Mouse (Mus musculus): ENCODE results near the gene Hoxa5. TPM values are rescaled to one million over a fixed set of nuclear protein-coding genes. Genes with fewer than 3 reads are reported as not detected.

Hoxa5 gene
- polyA plus RNA-seq, 1 experiment from 2014 or later = not detected

GRCm38 (mm10) chr6:52178918-52179665 lies 25.3 kb downstream of the Hoxa5 start:
- no peak for DNase-seq (ENCODE audit: low spot score)
- no peaks in the 10 kb centered on the region for H3K36me3 ChIP-seq
- no peaks in the 10 kb centered on the region for H3K9me3 ChIP-seq (replicated peaks)
- peaks cover 8% of the 10 kb centered on the region for H3K4me1 ChIP-seq
- WGBS = 4% methylated on average over 4 of the region's 4 CpGs
- H3K27me3 ChIP-seq (ENCODE audit: low read depth, poor library complexity, severe bottlenecking) = peaks cover 100% of the 10 kb centered on the region
- no peak overlapping the region for H3K4me3 ChIP-seq
- no peak overlapping the region for H3K27ac ChIP-seq (replicated peaks)

- no peak overlapping the region for H3K27ac ChIP-seq (replicated peaks)
- H3K36me3 ChIP-seq = no peaks in the 10 kb centered on the region
- H3K4me1 ChIP-seq = peaks cover 9% of the 10 kb centered on the region
- H3K27me3 ChIP-seq (ENCODE audit: low read depth, poor library complexity, severe bottlenecking) = peaks cover 100% of the 10 kb centered on the region
- no peak for DNase-seq (ENCODE audit: low spot score)
- H3K9me3 ChIP-seq (replicated peaks) = no peaks in the 10 kb centered on the region
- H3K4me3 ChIP-seq = no peak overlapping the region
- WGBS = 1% methylated on average over 9 of the region's 9 CpGs
Observed at GRCm38 (mm10) chr6:52177806-52178205, 26.6 kb downstream of the Hoxa5 start.

- H3K4me3 ChIP-seq = no peak within 1 kb of the TSS
Observed at GRCm38 (mm10) chr6:52177061-52177735, 27.2 kb downstream of the Hoxa5 start, which contains the start of gene 5730596B20Rik. 5730596B20Rik (plus strand) TSS chr6:52177498.

GRCm38 (mm10) chr6:52176391-52176790 lies 28.0 kb downstream of the Hoxa5 start:
- H3K36me3 ChIP-seq = no peaks in the 10 kb centered on the region
- no peak overlapping the region for H3K27ac ChIP-seq (replicated peaks)
- H3K9me3 ChIP-seq (replicated peaks) = no peaks in the 10 kb centered on the region
- H3K4me1 ChIP-seq = peaks cover 18% of the 10 kb centered on the region
- no peak overlapping the region for H3K4me3 ChIP-seq
- no peak for DNase-seq (ENCODE audit: low spot score)
- under 1% methylated on average over 6 of the region's 6 CpGs for WGBS
- peaks cover 100% of the 10 kb centered on the region for H3K27me3 ChIP-seq (ENCODE audit: low read depth, poor library complexity, severe bottlenecking)

More at GRCm38 (mm10) chr6:52177061-52177735, 27.2 kb downstream of the Hoxa5 start, which contains the start of gene 5730596B20Rik:
- H3K27me3 ChIP-seq (ENCODE audit: low read depth, poor library complexity, severe bottlenecking) = peaks cover 100% of the 10 kb centered on the region
- H3K9me3 ChIP-seq (replicated peaks) = no peaks in the 10 kb centered on the region
- H3K36me3 ChIP-seq = no peaks in the 10 kb centered on the region
- DNase-seq (ENCODE audit: low spot score) = peak; percentile 63
- H3K4me1 ChIP-seq = peaks cover 15% of the 10 kb centered on the region
- H3K27ac ChIP-seq (replicated peaks) = no peak within 1 kb of the TSS
- under 1% methylated on average over 36 of the region's 36 CpGs for WGBS

GRCm38 (mm10) chr6:52175864-52176263 lies 28.5 kb downstream of the Hoxa5 start:
- H3K36me3 ChIP-seq = no peaks in the 10 kb centered on the region
- no peak for DNase-seq (ENCODE audit: low spot score)
- H3K4me3 ChIP-seq = peak overlapping the region; percentile 14; the same call in 1 of the 2 replicates
- no peak overlapping the region for H3K27ac ChIP-seq (replicated peaks)
- H3K4me1 ChIP-seq = peaks cover 18% of the 10 kb centered on the region
- H3K27me3 ChIP-seq (ENCODE audit: low read depth, poor library complexity, severe bottlenecking) = peaks cover 100% of the 10 kb centered on the region
- H3K9me3 ChIP-seq (replicated peaks) = no peaks in the 10 kb centered on the region
- under 1% methylated on average over 22 of the region's 35 CpGs for WGBS

GRCm38 (mm10) chr6:52174968-52175751 lies 29.2 kb downstream of the Hoxa5 start:
- Histone ChIP-seq H3K36me3 (no peaks in the 10 kb centered on the region), H3K27me3 (ENCODE audit: low read depth, poor library complexity, severe bottlenecking) (peaks cover 100% of the 10 kb centered on the region), H3K4me1 (peaks cover 18% of the 10 kb centered on the region), H3K9me3 (replicated peaks) (no peaks in the 10 kb centered on the region), H3K4me3 (peak overlapping the region; percentile 14; the same call in 1 of the 2 replicates), H3K27ac (replicated peaks) (no peak overlapping the region)
- WGBS = under 1% methylated on average over 41 of the region's 41 CpGs
- no peak for DNase-seq (ENCODE audit: low spot score)

GRCm38 (mm10) chr6:52173648-52174047 lies 30.7 kb downstream of the Hoxa5 start:
- H3K27ac ChIP-seq (replicated peaks) = no peak overlapping the region
- peaks cover 100% of the 10 kb centered on the region for H3K27me3 ChIP-seq (ENCODE audit: low read depth, poor library complexity, severe bottlenecking)
- H3K4me1 ChIP-seq = peaks cover 18% of the 10 kb centered on the region
- no peaks in the 10 kb centered on the region for H3K36me3 ChIP-seq
- 4% methylated on average over 4 of the region's 4 CpGs for WGBS
- H3K9me3 ChIP-seq (replicated peaks) = no peaks in the 10 kb centered on the region
- DNase-seq (ENCODE audit: low spot score) = no peak
- H3K4me3 ChIP-seq = no peak overlapping the region

GRCm38 (mm10) chr6:52172501-52172900 lies 31.9 kb downstream of the Hoxa5 start:
- peaks cover 18% of the 10 kb centered on the region for H3K4me1 ChIP-seq
- no peak overlapping the region for H3K27ac ChIP-seq (replicated peaks)
- no peaks in the 10 kb centered on the region for H3K9me3 ChIP-seq (replicated peaks)
- peak overlapping the region; percentile 35 for H3K4me3 ChIP-seq
- H3K36me3 ChIP-seq = no peaks in the 10 kb centered on the region
- WGBS = under 1% methylated on average over 35 of the region's 35 CpGs
- H3K27me3 ChIP-seq (ENCODE audit: low read depth, poor library complexity, severe bottlenecking) = peaks cover 100% of the 10 kb centered on the region
- DNase-seq (ENCODE audit: low spot score) = peak; percentile 81

- Histone ChIP-seq H3K36me3 (no peaks in the 10 kb centered on the region), H3K4me3 (peak overlapping the region; percentile 35), H3K9me3 (replicated peaks) (no peaks in the 10 kb centered on the region), H3K27me3 (ENCODE audit: low read depth, poor library complexity, severe bottlenecking) (peaks cover 100% of the 10 kb centered on the region), H3K27ac (replicated peaks) (no peak overlapping the region), H3K4me1 (peaks cover 18% of the 10 kb centered on the region)
- WGBS = 7% methylated on average over 7 of the region's 7 CpGs
- no peak for DNase-seq (ENCODE audit: low spot score)
Observed at GRCm38 (mm10) chr6:52171938-52172337, 32.4 kb downstream of the Hoxa5 start.

GRCm38 (mm10) chr6:52171331-52171730 lies 33.1 kb downstream of the Hoxa5 start:
- 0% methylated on average over 4 of the region's 4 CpGs for WGBS
- Histone ChIP-seq H3K4me3 (no peak overlapping the region), H3K36me3 (no peaks in the 10 kb centered on the region), H3K9me3 (replicated peaks) (no peaks in the 10 kb centered on the region), H3K4me1 (peaks cover 18% of the 10 kb centered on the region), H3K27me3 (ENCODE audit: low read depth, poor library complexity, severe bottlenecking) (peaks cover 100% of the 10 kb centered on the region), H3K27ac (replicated peaks) (no peak overlapping the region)
- DNase-seq (ENCODE audit: low spot score) = no peak

- DNase-seq (ENCODE audit: low spot score) = no peak
- Histone ChIP-seq H3K36me3 (no peaks in the 10 kb centered on the region), H3K27me3 (ENCODE audit: low read depth, poor library complexity, severe bottlenecking) (peaks cover 100% of the 10 kb centered on the region), H3K4me1 (peaks cover 16% of the 10 kb centered on the region), H3K9me3 (replicated peaks) (no peaks in the 10 kb centered on the region), H3K4me3 (no peak overlapping the region), H3K27ac (replicated peaks) (no peak overlapping the region)
- WGBS = 8% methylated on average over 5 of the region's 5 CpGs
Observed at GRCm38 (mm10) chr6:52170898-52171223, 33.5 kb downstream of the Hoxa5 start.

- Histone ChIP-seq H3K9me3 (replicated peaks) (no peaks in the 10 kb centered on the region), H3K4me1 (peaks cover 11% of the 10 kb centered on the region), H3K36me3 (no peaks in the 10 kb centered on the region), H3K4me3 (no peak overlapping the region), H3K27ac (replicated peaks) (no peak overlapping the region), H3K27me3 (ENCODE audit: low read depth, poor library complexity, severe bottlenecking) (peaks cover 100% of the 10 kb centered on the region)
- DNase-seq (ENCODE audit: low spot score) = no peak
- under 1% methylated on average over 40 of the region's 40 CpGs for WGBS
Observed at GRCm38 (mm10) chr6:52170166-52170897, 34.1 kb downstream of the Hoxa5 start.
